Mouse (Mus musculus): ENCODE measurements around the gene Ptchd3. TPM values are rescaled to one million over a fixed set of nuclear protein-coding genes. Genes with fewer than 3 reads are reported as not detected.

The Ptchd3 gene
- polyA plus RNA-seq, 1 experiment from 2014 or later, result not detected

GRCm38 (mm10) chr11:121802743-121803142 lies 27.3 kb upstream of the Ptchd3 start:
- H3K36me3 ChIP-seq (replicated peaks), result no peaks in the 10 kb centered on the region
- H3K27me3 ChIP-seq (replicated peaks), result no peaks in the 10 kb centered on the region
- H3K9ac ChIP-seq, result no peak overlapping the region
- H3K4me3 ChIP-seq, result no peak overlapping the region
- no peak overlapping the region for H3K4me2 ChIP-seq
- no peak for ATAC-seq (replicated peaks)
- H3K9me3 ChIP-seq, result no peaks in the 10 kb centered on the region
- no peak overlapping the region for H3K27ac ChIP-seq
- no peaks in the 10 kb centered on the region for H3K4me1 ChIP-seq
- WGBS, result 87% methylated on average over 2 of the region's 2 CpGs

DNA sequence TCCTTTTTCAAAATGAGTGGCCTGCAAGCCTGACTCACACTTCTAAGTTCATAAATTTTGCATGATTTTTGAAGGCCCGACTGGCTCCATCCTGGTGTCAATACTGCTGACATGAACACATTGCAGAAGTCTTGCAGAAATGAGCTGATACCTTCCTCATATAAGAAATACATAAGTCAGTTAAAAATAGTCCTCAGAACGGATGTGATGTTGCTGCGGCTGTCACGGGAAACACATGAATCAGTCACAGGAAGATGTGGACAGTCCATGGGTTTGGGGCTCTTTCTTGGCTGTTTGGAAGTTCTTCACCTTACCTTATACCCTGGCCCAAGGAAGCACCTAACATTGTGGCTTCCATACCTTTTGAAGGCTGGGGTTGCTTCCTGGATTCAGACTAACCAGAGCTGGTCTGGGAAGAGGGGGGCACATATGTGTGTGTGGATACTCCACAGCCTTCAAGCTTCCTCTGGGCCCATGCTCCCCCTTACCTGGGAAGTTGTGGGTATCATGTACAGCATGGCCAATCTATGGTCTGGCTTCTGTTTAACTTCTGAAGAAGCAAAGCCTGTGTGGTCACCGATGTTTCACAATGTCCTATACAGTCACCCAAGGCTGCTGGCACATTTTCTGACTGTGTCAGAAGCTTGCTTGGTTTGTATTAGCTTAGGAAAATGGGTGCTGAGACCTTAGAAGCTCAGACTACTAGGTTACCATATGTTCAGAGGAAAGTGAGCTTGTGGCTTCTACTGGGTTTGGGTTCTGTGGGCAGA lies 25.6 kb upstream of the Ptchd3 start:
- no peaks in the 10 kb centered on the region for H3K36me3 ChIP-seq (replicated peaks)
- H3K27me3 ChIP-seq (replicated peaks), result no peaks in the 10 kb centered on the region
- no peak overlapping the region for H3K9ac ChIP-seq
- 91% methylated on average over 5 of the region's 5 CpGs for WGBS
- H3K4me3 ChIP-seq, result no peak overlapping the region
- H3K9me3 ChIP-seq, result no peaks in the 10 kb centered on the region
- no peak for ATAC-seq (replicated peaks)
- H3K4me2 ChIP-seq, result no peak overlapping the region
- no peak overlapping the region for H3K27ac ChIP-seq
- no peaks in the 10 kb centered on the region for H3K4me1 ChIP-seq

- 4% methylated on average over 4 of the region's 4 CpGs for WGBS
- no peak overlapping the region for H3K4me3 ChIP-seq
- no peaks in the 10 kb centered on the region for H3K27me3 ChIP-seq (replicated peaks)
- ATAC-seq (replicated peaks), result peak; percentile 37
- H3K36me3 ChIP-seq (replicated peaks), result no peaks in the 10 kb centered on the region
- no peak overlapping the region for H3K9ac ChIP-seq
- no peak overlapping the region for H3K4me2 ChIP-seq
- H3K4me1 ChIP-seq, result no peaks in the 10 kb centered on the region
- no peaks in the 10 kb centered on the region for H3K9me3 ChIP-seq
- H3K27ac ChIP-seq, result no peak overlapping the region
Measured at GRCm38 (mm10) chr11:121808204-121808852, 21.7 kb upstream of the Ptchd3 start.

DNA sequence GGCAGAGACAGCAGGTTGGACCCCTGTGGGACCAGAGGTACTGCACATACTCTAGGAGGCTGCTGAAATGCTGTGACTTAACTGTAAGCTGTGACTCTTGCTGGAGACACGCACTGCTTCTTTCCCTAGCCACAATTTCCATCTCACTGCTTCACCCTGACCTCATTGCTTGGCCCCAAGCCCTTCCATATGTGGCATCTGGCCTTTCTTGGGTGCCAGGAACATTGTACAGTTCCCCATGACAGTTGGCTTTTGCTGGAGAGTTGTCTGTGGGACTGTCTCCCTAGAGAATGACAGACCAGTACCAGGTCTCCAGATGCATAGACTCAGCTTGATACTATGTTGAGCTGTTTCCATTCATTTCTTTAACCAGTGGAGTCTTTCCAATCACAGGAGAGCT lies 21.2 kb upstream of the Ptchd3 start:
- no peak for ATAC-seq (replicated peaks)
- Histone ChIP-seq H3K27ac (no peak overlapping the region), H3K4me3 (no peak overlapping the region), H3K9ac (no peak overlapping the region), H3K27me3 (replicated peaks) (no peaks in the 10 kb centered on the region), H3K4me2 (no peak overlapping the region), H3K4me1 (no peaks in the 10 kb centered on the region), H3K9me3 (no peaks in the 10 kb centered on the region), H3K36me3 (replicated peaks) (no peaks in the 10 kb centered on the region)
- 61% methylated on average over 1 of the region's 1 CpGs for WGBS

DNA sequence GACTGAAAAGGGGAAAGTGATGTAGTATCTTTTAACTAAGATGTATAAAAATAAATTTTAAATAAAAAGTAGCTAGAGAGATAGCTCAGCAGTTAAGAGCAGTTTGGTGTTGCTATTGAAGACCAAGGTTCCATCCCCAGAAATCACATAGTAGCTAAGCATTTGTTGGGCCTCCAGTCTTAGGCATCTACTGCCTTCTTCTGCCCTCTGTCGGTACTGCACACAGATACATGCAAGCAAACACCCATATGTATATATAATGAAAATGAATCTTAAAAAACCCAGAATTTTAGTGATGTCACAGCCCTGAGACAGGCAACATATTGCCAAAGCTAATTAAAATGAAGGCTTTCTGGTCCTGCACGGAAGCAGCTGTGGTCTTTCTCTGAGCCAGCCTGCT lies 15.9 kb downstream of the Ptchd3 start:
- no peak for ATAC-seq (replicated peaks)
- Histone ChIP-seq H3K9ac (no peak overlapping the region), H3K9me3 (no peaks in the 10 kb centered on the region), H3K27me3 (replicated peaks) (no peaks in the 10 kb centered on the region), H3K36me3 (replicated peaks) (no peaks in the 10 kb centered on the region), H3K4me2 (no peak overlapping the region), H3K27ac (no peak overlapping the region), H3K4me3 (no peak overlapping the region), H3K4me1 (peaks cover 5% of the 10 kb centered on the region; the same call in 1 of the 2 replicates)
- WGBS, result 36% methylated on average over 2 of the region's 2 CpGs

DNA sequence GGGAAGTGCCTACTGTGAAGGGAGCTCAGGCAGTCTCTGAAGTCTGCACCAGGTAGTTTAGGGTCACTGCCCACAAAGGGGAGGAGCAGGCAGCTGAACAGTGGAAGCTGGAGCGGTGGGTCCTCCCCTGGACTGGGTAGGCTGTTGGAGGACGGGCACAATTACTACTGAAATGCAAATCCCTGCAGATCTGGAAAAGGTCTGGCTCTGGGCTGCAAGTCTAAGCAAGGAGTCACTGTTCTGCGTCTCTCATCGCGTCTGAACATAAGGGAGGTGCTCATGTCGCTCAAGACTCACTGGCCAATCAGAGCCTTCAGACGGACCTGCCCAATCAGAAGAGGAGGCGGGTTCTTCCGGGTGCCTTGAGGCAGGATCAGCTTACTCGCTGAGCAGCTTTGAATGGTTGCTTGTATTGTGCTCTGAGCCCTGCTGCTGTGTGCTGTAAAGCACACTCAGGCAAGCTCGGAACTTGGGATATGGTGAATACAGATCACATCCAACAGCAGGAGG lies 17.8 kb downstream of the Ptchd3 start:
- Histone ChIP-seq H3K36me3 (replicated peaks) (no peaks in the 10 kb centered on the region), H3K9ac (peak overlapping the region; percentile 58), H3K27me3 (replicated peaks) (no peaks in the 10 kb centered on the region), H3K4me1 (peaks cover 5% of the 10 kb centered on the region; the same call in 1 of the 2 replicates), H3K27ac (peak overlapping the region; percentile 90), H3K9me3 (peaks cover 3% of the 10 kb centered on the region), H3K4me2 (peak overlapping the region; percentile 66), H3K4me3 (peak overlapping the region; percentile 47)
- peak; percentile 100 for ATAC-seq (replicated peaks)
- under 1% methylated on average over 11 of the region's 11 CpGs for WGBS

Other genes with a start within 250 kb of the Ptchd3 start
- 7.3 and 8.2 TPM in 2 replicates for gene B3gntl1, start 157.1 kb upstream of the Ptchd3 start, polyA plus RNA-seq (2015; fragmentation: Nextera tagmentation; extraction: Ambion mirVana)
- gene Metrnl, start 128.7 kb upstream of the Ptchd3 start, polyA plus RNA-seq (2015; fragmentation: Nextera tagmentation; extraction: Ambion mirVana), result 14.1 and 16.7 TPM in 2 replicates

Measured in midbrain, embryonic 15.5 days (tissue).